Mouse (Mus musculus): ENCODE data around the gene Crybg1. TPM values are rescaled to one million over a fixed set of nuclear protein-coding genes. Genes with fewer than 3 reads are reported as not detected.
"Not testable (repeated sequence)": the region's sequence is repeated elsewhere in the genome, so short reads cannot be mapped to it uniquely, and the experiment has no call there.

The Crybg1 gene
- polyA plus RNA-seq, 1 experiment: 7.0 TPM

DNA sequence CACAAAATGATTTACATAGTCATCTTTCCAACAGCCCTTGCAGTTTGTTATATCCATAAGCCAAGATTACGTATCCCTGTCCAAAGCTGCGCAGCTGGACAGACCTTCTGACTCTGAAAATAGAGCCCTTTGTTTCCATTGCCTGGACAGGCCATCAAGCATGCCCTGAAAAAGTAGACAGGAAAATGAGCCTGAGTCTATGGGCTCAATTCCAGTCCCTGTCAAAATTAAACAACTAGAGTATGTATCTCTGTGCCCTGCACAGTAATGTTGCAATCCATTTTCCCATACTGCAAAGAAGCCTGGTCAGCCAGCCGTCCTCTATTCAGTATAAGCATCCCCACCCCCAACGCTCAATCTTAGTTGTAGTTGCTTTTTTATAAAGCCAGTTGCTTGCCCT, 141.8 kb downstream of the Crybg1 start:
- DNase-seq (ENCODE audit: low read depth): no peak

- DNase-seq (ENCODE audit: low read depth): no peak
Observed at GRCm38 (mm10) chr10:44005677-44006641, 142.7 kb downstream of the Crybg1 start.

GRCm38 (mm10) chr10:44004221-44004751, 144.4 kb downstream of the Crybg1 start:
- no peak for DNase-seq (ENCODE audit: low read depth)

DNA sequence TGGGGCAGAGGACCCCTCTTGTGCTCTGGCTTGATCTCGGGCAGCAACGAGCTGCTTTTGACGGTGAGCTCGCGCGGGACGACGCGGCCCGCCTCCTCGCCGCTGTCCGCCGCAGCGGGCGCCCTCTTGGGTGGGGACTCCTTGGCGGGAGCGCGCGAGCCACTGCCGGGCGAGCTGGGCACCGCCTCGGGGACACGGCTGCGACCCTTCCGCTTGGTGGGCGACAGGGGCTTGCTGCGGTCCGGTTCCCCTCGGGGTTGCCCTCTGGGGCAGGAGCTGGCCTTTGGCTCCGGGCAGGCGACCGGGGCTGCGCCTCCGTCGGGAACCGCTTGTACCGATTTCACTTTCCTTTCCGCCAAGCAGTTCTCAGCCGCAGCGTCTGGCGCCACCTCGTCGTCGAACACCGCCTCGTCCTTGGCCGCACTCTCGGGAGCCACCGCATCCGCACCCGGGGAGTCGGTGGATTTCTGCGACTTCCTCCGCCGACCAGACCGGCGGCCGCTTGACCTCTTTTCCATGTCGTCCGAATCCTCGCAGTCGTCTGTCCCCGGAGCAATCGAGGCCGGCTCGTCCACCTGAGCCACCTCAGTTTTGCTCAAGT, 145.0 kb downstream of the Crybg1 start:
- DNase-seq (ENCODE audit: low read depth): no peak

DNA sequence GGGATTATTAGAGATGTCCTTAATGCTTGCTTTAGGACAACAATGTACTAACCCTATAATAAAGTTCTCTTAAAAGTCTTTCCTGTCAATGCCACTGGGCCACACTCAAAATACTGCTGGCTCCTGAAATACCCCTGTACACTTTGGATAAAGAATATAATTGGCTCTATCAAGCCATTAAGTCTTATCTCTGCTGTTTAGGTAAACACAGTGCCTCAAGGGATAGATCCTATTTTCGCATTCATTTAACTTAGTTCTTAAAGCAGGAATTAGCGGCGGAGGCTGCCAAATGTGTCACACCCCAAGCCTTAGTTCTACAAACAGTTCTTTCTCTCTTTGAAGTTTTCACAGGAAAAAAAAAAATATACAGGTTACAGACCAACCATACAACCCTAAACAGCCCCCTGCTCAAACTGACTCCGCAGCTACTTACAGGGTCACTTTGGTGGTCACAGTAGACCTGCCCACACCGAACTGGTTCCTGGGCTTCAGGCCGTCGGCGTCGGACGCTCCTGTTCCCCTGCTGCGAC, 145.6 kb downstream of the Crybg1 start:
- no peak for DNase-seq (ENCODE audit: low read depth)

- DNase-seq (ENCODE audit: low read depth): no peak
Observed at GRCm38 (mm10) chr10:44002004-44002940, 146.4 kb downstream of the Crybg1 start.

- DNase-seq (ENCODE audit: low read depth): no peak
Observed at GRCm38 (mm10) chr10:44000156-44000865, 148.3 kb downstream of the Crybg1 start.

- DNase-seq (ENCODE audit: low read depth): no peak
Observed at GRCm38 (mm10) chr10:43998503-43999082, 150.1 kb downstream of the Crybg1 start.

- DNase-seq (ENCODE audit: low read depth): no peak
Observed at GRCm38 (mm10) chr10:43998023-43998422, 150.6 kb downstream of the Crybg1 start.

- no peak for DNase-seq (ENCODE audit: low read depth)
Observed at GRCm38 (mm10) chr10:43997276-43997675, 151.4 kb downstream of the Crybg1 start.

GRCm38 (mm10) chr10:43995858-43996650, 152.6 kb downstream of the Crybg1 start:
- no peak for DNase-seq (ENCODE audit: low read depth)

DNA sequence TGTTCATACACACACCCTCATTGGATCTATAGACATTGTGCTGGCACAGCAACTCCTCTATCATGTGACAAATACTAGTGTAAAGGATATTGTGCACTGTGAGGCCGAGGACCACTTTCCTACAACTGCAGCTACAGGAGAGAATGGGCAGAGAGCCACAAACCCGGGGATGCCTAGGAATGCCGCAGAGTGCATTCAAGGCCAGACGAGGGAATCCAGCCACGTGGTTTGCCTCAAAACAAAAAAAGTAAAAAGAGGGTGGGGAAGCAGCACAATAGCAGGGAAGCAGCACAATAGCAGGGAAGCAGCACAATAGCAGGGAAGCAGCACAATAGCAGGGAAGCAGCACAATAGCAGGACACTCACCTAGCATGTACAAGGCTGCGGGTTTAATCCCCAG, 155.5 kb downstream of the Crybg1 start:
- DNase-seq (ENCODE audit: low read depth): no peak

GRCm38 (mm10) chr10:43992506-43992905, 156.1 kb downstream of the Crybg1 start:
- no peak for DNase-seq (ENCODE audit: low read depth)

- no peak for DNase-seq (ENCODE audit: low read depth)
Observed at GRCm38 (mm10) chr10:43991268-43991667, 157.4 kb downstream of the Crybg1 start.

DNA sequence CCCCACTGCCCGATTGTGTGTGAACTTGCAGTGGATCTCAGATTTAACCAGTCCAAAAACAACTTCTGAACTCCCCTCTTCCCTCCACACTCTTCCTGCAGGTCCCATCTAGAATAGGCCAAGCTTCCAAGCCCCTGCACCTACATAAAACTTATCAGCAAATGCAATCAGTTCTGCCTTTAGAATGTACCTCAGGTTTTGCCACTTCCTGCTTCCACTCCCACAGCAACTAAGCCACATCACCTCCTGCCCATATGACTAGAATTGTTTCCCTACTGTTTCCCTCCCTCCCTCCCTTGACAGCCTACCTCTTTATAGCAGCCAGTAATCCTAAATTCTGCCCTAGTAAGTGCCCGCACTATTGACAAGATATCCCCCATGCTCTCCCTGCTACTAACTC, 164.8 kb downstream of the Crybg1 start:
- DNase-seq (ENCODE audit: low read depth): no peak

DNA sequence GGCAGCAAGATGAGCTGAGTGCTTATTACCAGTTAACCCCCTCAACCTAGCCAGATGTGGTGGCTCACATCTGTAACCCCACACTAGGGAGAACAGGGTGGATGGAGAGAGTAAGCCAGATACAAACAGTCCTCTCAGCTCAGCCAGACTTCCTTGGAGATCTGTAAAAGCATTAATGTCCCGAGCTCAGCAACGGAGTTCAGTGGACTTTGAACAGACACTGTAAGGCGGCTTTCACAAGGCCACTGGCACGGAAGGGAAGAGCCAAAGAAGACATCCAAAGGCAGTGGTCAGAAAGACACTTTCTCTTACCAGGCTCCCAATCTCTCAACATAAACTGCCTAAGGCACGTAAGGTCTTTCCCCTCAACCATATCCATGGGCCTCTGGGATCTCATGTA, 165.4 kb downstream of the Crybg1 start:
- no peak for DNase-seq (ENCODE audit: low read depth)

DNA sequence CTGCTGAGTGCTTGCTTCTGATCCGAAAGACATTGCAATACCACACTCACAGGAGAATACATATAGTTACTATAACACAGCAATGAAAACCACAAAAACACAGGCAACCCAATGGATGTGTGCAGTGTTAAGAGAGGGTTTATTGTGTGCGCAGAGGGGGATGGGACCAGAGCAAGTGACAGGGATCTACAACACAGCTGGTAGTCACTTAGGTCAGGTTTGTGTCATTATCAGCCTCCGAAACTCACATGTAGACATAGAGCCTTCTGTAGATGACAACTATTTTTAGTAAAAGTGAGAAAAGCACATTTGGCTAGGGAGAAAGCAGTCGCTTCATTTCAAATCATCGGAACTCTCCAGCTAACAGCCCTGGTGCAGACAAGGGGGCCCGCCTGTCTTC, 166.2 kb downstream of the Crybg1 start:
- no peak for DNase-seq (ENCODE audit: low read depth)

- DNase-seq (ENCODE audit: low read depth): not testable (repeated sequence)
Observed at GRCm38 (mm10) chr10:43980742-43981141, 167.9 kb downstream of the Crybg1 start.

- DNase-seq (ENCODE audit: low read depth): no peak
Observed at GRCm38 (mm10) chr10:43980080-43980479, 168.6 kb downstream of the Crybg1 start.

DNA sequence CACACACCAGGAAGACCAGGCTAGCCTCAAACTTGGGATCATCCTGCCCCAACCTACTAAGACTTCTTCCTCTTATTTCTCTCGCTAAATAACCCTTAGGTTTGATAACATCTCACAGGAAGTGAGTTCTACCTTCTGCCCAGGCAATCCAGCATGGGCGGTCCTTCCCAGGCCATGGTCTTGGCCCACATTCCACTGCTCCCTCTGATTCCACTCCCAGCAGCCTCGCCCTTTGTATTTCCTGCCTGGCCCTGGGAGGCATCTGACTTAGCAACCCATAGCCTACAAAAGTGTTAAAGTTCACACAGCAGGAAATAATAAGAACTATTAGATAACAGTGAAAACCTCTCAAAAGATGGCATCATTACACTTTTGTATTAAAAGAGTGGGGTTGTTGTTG, 171.3 kb downstream of the Crybg1 start:
- DNase-seq (ENCODE audit: low read depth): no peak

All from gonadal fat pad, adult 2 months (tissue).